Mouse (Mus musculus): ENCODE measurements around the gene Cd2bp2. TPM values are rescaled to one million over a fixed set of nuclear protein-coding genes. Genes with fewer than 3 reads are reported as not detected.
"Not testable (repeated sequence)": the region's sequence is repeated elsewhere in the genome, so short reads cannot be mapped to it uniquely, and the experiment has no call there.

The Cd2bp2 gene
- polyA plus RNA-seq, 1 experiment from 2014 or later = 82.1 TPM

DNA sequence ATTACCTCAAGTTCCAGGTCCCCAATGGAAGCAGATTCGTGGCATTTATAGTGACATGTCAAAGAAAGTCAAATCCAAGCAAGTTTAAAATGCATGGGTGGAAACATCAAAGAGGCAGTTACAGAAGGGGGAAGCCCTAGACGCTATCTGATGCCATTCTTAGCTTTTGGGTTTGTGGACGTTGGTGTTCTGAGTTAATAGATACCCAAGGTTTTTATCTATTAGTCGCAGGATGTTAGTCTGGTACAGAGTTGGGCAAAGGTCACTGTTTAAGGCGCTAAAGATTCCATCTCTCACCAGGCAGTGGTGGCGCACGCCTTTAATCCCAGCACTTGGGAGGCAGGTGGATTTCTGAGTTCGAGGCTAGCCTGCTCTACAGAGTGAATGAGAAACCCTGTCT, 12.5 kb downstream of the Cd2bp2 start:
- no peaks in the 10 kb centered on the region for H3K27me3 ChIP-seq (replicated peaks)
- H3K4me3 ChIP-seq = no peak overlapping the region
- no peak overlapping the region for H3K27ac ChIP-seq
- ATAC-seq (replicated peaks) = no peak
- H3K9me3 ChIP-seq = no peaks in the 10 kb centered on the region
- no peaks in the 10 kb centered on the region for H3K36me3 ChIP-seq (replicated peaks)
- no peak overlapping the region for H3K9ac ChIP-seq
- 83% methylated on average over 8 of the region's 8 CpGs for WGBS
- no peak overlapping the region for H3K4me2 ChIP-seq
- H3K4me1 ChIP-seq = no peaks in the 10 kb centered on the region

DNA sequence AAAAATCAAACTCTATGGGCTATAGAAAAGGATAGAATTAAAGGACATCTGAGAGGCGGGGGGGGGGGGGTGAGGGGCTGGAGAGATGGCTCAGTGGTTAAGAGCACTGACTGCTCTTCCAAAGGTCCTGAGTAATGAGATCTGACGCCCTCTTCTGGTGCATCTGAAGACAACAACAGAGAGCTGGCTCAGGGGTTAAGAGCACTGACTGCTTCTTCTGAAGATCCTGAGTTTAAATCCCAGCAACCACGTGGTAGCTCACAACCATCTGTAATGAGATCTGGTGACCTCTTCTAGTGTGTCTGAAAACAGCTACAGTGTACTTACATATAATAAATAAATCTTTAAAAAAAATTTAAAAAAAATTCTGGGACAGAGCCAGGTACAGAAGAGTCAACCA, 14.1 kb downstream of the Cd2bp2 start:
- not testable (repeated sequence) for H3K9me3 ChIP-seq; H3K9ac ChIP-seq; H3K4me1 ChIP-seq; H3K4me3 ChIP-seq; H3K36me3 ChIP-seq (replicated peaks); H3K4me2 ChIP-seq; ATAC-seq (replicated peaks); H3K27me3 ChIP-seq (replicated peaks); H3K27ac ChIP-seq
- 34% methylated on average over 3 of the region's 3 CpGs for WGBS

DNA sequence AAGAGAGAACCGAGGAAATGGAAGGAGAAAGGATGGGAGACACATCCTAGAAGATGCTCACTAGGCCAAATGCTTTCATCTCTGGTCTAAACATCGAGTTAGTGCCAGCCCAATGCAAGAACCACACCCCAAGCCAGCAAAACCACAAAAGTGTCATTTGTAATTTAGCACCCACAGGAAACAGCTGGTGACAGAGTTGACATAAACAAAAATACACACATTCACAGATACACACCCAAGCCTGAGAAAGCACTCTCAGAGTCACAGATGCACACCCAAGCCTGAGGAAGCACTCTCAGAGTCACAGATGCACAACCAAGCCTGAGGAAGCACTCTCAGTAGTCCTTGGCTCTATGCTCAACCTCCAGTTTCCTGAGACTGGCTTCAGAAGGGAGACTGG, 15.1 kb downstream of the Cd2bp2 start:
- Histone ChIP-seq H3K27me3 (replicated peaks) (no peaks in the 10 kb centered on the region), H3K4me3 (no peak overlapping the region), H3K4me1 (no peaks in the 10 kb centered on the region), H3K9ac (no peak overlapping the region), H3K9me3 (no peaks in the 10 kb centered on the region), H3K27ac (no peak overlapping the region), H3K36me3 (replicated peaks) (no peaks in the 10 kb centered on the region), H3K4me2 (no peak overlapping the region)
- ATAC-seq (replicated peaks) = no peak
- WGBS = 81% methylated on average over 2 of the region's 2 CpGs

DNA sequence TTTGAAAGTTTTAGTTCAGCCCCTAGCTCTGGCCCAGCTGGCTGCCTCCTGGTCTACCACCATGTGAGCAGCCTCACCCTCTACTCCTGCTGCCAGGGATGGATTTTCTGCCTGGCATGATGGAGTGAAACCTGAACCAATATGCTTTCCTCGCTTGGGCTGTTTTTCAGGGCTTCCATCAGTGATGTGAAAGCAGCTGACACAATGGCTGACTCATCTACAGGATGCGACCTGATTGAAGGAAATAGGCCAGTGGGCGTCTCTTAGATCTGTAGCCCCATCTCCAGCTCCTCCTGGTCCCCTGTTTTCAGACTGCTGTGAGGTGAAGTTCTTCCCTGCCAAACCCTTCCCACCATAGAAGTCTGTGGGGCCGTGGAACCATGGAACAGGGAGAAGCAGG, 18.9 kb downstream of the Cd2bp2 start:
- no peaks in the 10 kb centered on the region for H3K36me3 ChIP-seq (replicated peaks)
- no peak overlapping the region for H3K9ac ChIP-seq
- 83% methylated on average over 4 of the region's 4 CpGs for WGBS
- ATAC-seq (replicated peaks) = no peak
- no peak overlapping the region for H3K4me3 ChIP-seq
- no peaks in the 10 kb centered on the region for H3K4me1 ChIP-seq
- H3K4me2 ChIP-seq = no peak overlapping the region
- no peaks in the 10 kb centered on the region for H3K27me3 ChIP-seq (replicated peaks)
- H3K9me3 ChIP-seq = no peaks in the 10 kb centered on the region
- no peak overlapping the region for H3K27ac ChIP-seq

DNA sequence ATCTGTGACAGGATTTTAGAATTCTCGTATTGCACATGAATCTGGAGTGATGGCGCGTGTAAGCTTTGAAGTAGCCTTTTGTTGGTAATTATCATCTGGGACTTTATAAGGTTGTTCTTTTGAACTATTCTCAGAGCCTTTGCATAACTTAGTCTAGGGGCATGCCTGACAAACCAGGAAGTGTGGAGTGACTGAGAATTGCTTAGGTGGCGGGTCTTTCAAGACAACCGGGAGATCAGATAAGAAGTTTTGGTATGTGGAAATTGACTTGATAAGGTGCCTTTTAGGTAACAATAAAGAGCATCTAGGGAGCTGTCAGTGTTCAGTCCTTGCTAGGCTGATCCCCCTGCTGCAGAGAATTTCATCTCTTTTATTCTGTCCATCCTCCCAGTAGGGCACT, 29.3 kb downstream of the Cd2bp2 start:
- Histone ChIP-seq H3K4me1 (no peaks in the 10 kb centered on the region), H3K4me3 (no peak overlapping the region), H3K27me3 (replicated peaks) (no peaks in the 10 kb centered on the region), H3K36me3 (replicated peaks) (no peaks in the 10 kb centered on the region), H3K27ac (no peak overlapping the region), H3K9ac (no peak overlapping the region), H3K4me2 (no peak overlapping the region), H3K9me3 (no peaks in the 10 kb centered on the region)
- 88% methylated on average over 5 of the region's 5 CpGs for WGBS
- ATAC-seq (replicated peaks) = no peak

DNA sequence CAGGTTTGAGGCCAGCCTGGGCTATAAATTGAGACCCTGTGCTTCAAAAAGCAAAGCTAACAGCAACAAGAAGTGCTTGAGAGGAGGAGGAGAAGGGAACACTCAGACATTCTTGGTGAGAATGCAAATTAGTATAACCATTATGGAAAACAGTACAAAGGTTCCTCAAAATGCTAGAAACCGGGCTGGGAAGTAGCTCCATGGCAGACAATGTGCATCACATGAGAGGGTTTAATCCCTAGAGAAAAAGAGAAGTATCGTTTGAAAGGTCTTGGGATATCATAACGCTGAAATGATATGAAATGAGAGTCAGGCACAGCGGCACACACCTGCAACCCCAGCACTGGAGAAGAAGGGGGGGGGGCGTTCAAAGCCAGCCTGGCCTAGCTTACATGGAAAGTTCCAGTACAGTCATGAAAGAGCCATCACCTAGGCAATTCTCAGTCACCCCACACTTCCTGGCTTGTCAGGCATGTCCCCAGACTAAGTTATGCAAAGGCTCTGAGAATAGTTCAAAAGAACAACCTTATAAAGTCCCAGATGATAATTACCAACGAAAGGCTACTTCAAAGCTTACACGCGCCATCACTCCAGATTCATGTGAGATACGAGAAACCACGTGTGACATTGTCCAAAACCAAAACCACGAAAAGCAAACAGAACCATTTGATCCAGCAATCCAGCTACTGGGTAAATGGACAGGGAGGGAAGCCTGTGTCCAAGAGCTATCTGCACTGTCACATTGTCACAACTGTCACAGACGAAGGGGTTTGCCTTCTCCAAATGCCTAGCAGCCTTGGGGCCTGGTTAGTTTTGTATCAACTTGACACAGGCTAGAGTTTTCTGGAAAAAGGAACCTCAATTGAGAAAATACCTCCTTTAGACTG, 30.0 kb downstream of the Cd2bp2 start:
- Histone ChIP-seq H3K4me3 (no peak overlapping the region), H3K9me3 (no peaks in the 10 kb centered on the region), H3K27me3 (replicated peaks) (no peaks in the 10 kb centered on the region), H3K36me3 (replicated peaks) (no peaks in the 10 kb centered on the region), H3K27ac (no peak overlapping the region), H3K9ac (no peak overlapping the region), H3K4me1 (no peaks in the 10 kb centered on the region), H3K4me2 (no peak overlapping the region)
- WGBS = 81% methylated on average over 12 of the region's 12 CpGs
- no peak for ATAC-seq (replicated peaks)

DNA sequence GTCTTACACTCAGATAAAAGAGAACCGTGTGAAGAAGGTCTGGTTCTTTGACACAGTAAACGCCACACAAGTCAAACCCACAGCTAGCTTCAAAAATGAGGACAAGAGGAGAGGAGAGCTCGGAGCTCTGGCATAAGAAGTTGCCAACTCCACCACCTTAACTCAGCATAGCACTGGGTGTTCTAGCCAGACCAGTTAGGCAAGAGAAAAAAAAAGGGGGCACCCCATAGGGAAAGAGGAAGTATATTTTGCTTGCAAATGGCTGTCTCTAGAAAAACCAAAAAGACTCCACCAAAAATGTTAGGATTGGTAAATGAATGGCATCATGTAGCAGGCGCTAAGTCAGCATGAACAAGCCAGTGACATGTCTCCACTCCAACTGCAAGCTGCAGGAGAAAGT, 31.8 kb downstream of the Cd2bp2 start:
- Histone ChIP-seq H3K27me3 (replicated peaks) (no peaks in the 10 kb centered on the region), H3K27ac (no peak overlapping the region), H3K4me3 (no peak overlapping the region), H3K4me2 (no peak overlapping the region), H3K4me1 (no peaks in the 10 kb centered on the region), H3K9me3 (no peaks in the 10 kb centered on the region), H3K9ac (no peak overlapping the region), H3K36me3 (replicated peaks) (no peaks in the 10 kb centered on the region)
- 81% methylated on average over 4 of the region's 4 CpGs for WGBS
- ATAC-seq (replicated peaks) = no peak

DNA sequence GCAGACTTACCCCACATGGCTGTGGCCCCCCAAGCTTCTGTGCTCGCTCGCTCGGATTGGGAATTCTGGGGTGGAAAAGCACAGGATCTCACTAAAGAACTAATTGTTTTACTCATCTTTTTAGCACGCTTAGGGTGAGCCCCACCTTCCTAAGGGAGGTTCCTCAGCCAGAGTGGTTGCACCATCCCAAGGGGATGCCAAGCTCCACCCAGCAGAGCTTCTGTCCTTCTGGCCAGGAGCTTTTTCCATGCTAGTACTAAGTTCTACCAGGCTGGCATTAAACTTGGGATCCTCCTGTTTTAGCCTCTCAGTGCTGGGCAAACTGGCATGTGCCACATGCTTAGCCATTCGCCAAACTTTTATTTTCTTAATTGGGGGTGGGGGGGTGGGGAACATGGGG, 33.3 kb downstream of the Cd2bp2 start:
- no peaks in the 10 kb centered on the region for H3K9me3 ChIP-seq
- H3K27ac ChIP-seq = no peak overlapping the region
- H3K4me1 ChIP-seq = no peaks in the 10 kb centered on the region
- no peak overlapping the region for H3K9ac ChIP-seq
- no peak for ATAC-seq (replicated peaks)
- WGBS = 82% methylated on average over 5 of the region's 5 CpGs
- H3K4me3 ChIP-seq = no peak overlapping the region
- no peaks in the 10 kb centered on the region for H3K27me3 ChIP-seq (replicated peaks)
- no peaks in the 10 kb centered on the region for H3K36me3 ChIP-seq (replicated peaks)
- H3K4me2 ChIP-seq = no peak overlapping the region

DNA sequence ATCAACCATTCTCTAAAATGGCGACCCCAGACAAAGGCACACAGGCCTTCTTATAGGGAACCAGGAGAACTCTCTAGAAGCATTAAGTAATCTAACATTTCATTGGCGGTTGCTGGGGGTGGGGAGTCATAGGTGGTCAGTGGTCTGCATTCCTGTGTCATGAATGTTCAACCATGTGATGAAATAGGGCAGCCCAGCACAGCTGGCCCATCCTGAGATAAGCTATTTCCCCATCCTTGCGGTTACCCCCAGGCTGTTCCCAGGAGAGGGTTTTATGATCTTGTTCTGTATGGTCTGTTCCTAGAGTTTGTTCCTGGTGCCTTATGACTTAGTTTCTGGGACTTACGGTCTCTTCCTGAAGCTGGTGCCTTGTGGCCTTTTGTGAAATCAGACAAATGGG, 38.3 kb downstream of the Cd2bp2 start:
- Histone ChIP-seq H3K4me3 (no peak overlapping the region), H3K9ac (no peak overlapping the region), H3K27ac (no peak overlapping the region), H3K36me3 (replicated peaks) (no peaks in the 10 kb centered on the region), H3K4me1 (no peaks in the 10 kb centered on the region), H3K9me3 (no peaks in the 10 kb centered on the region), H3K4me2 (no peak overlapping the region), H3K27me3 (replicated peaks) (no peaks in the 10 kb centered on the region)
- no peak for ATAC-seq (replicated peaks)
- 92% methylated on average over 4 of the region's 4 CpGs for WGBS

DNA sequence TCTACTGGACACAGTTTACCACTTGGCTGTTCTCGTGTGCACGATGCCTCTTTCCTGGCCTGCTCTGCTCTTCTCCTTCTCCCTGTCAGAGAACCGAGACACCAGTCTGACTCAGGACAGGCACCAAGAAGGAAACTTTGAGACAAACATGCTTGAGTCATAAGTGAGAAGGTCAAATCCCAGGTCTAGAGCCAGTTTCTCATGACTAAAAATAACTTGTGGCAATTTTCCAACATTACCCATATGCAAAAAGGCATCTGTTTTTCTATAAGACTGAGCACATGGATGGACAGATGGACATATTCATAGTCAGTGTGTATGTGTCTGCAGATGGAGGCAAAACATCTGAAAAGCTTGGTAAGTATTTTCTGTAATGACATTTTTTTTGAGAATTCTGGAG, 42.4 kb downstream of the Cd2bp2 start:
- H3K27me3 ChIP-seq (replicated peaks) = no peaks in the 10 kb centered on the region
- H3K4me2 ChIP-seq = no peak overlapping the region
- no peaks in the 10 kb centered on the region for H3K9me3 ChIP-seq
- WGBS = 92% methylated on average over 3 of the region's 3 CpGs
- no peak overlapping the region for H3K9ac ChIP-seq
- H3K4me3 ChIP-seq = no peak overlapping the region
- H3K4me1 ChIP-seq = no peaks in the 10 kb centered on the region
- H3K27ac ChIP-seq = no peak overlapping the region
- ATAC-seq (replicated peaks) = no peak
- H3K36me3 ChIP-seq (replicated peaks) = no peaks in the 10 kb centered on the region

DNA sequence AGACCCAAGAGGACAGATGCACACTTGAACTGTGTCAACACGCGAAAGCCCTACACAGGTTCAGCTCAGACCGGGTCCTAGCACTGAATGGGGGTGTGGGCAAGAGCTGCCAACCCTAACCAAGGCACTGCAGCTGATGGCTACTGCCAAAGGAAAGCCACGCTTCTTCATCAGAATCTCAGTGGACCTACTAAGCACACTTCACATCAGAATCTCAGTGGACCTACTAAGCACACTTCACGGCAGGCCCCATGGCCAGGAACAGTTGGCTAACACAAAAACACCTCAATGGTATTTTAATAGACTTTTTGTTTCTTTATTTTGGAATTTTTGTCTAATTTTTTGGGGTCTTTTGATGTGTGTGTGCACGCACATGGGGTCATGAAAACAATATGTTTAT, 43.4 kb downstream of the Cd2bp2 start:
- H3K4me3 ChIP-seq = no peak overlapping the region
- ATAC-seq (replicated peaks) = no peak
- H3K27me3 ChIP-seq (replicated peaks) = no peaks in the 10 kb centered on the region
- 86% methylated on average over 6 of the region's 6 CpGs for WGBS
- H3K36me3 ChIP-seq (replicated peaks) = no peaks in the 10 kb centered on the region
- no peak overlapping the region for H3K9ac ChIP-seq
- no peak overlapping the region for H3K27ac ChIP-seq
- no peak overlapping the region for H3K4me2 ChIP-seq
- no peaks in the 10 kb centered on the region for H3K9me3 ChIP-seq
- H3K4me1 ChIP-seq = no peaks in the 10 kb centered on the region

DNA sequence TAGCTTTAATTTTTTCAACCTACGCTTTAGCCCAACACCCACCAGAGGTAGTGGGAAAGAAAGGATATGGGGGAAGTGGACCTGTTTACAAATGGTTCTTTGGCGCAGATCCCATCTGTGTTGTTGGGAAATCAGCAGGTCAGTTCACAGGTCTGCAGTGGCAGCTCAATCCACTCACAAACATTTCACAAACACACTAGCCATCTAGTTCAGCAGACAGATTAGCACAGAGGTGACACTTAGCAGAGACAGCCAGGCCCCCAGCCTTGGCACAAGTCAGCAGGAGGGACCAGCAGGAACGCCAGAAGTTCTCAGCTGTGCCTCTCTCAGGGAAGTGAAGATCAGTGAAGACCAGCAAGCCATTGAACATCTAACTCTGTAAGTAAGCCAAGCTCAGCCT, 47.9 kb downstream of the Cd2bp2 start:
- no peak overlapping the region for H3K27ac ChIP-seq
- no peaks in the 10 kb centered on the region for H3K9me3 ChIP-seq
- no peak overlapping the region for H3K4me2 ChIP-seq
- H3K4me1 ChIP-seq = no peaks in the 10 kb centered on the region
- H3K27me3 ChIP-seq (replicated peaks) = no peaks in the 10 kb centered on the region
- 75% methylated on average over 3 of the region's 3 CpGs for WGBS
- no peak for ATAC-seq (replicated peaks)
- H3K36me3 ChIP-seq (replicated peaks) = no peaks in the 10 kb centered on the region
- H3K4me3 ChIP-seq = no peak overlapping the region
- no peak overlapping the region for H3K9ac ChIP-seq

DNA sequence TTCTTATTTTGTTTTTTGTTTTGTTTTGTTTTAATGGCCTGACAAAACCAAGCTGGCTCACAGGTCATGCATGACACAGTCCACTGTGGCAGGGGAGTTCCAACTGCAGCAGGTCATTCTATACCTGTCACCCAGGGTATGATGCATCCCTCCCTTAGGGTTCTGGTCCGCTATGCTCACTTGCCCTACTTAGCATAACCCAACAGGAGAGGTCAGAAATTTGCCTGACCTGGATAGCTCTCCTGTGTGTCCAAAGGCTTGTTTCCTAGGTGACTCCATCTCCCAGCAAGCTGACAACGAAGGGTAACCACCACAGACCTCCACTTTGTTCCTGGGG, 49.6 kb downstream of the Cd2bp2 start:
- no peak for ATAC-seq (replicated peaks)
- WGBS = 52% methylated on average over 2 of the region's 2 CpGs
- Histone ChIP-seq H3K4me3 (no peak overlapping the region), H3K27me3 (replicated peaks) (no peaks in the 10 kb centered on the region), H3K36me3 (replicated peaks) (no peaks in the 10 kb centered on the region), H3K4me2 (no peak overlapping the region), H3K27ac (no peak overlapping the region), H3K4me1 (no peaks in the 10 kb centered on the region), H3K9me3 (no peaks in the 10 kb centered on the region), H3K9ac (no peak overlapping the region)

All from midbrain, embryonic 15.5 days (tissue).